Mouse (Mus musculus) ES-E14 (cell line): Measurements from ENCODE around the gene Abcf2. TPM values are rescaled to one million over a fixed set of nuclear protein-coding genes. Genes with fewer than 3 reads are reported as not detected.

Experiments
- DNase-seq: peaks from one replicate; pipeline ENCODE4 v3.0.0-alpha.2; 2013; ENCODE audit warnings: low read depth, low spot score
- H3K27ac ChIP-seq: 2 replicates; pipeline ENCODE4 v1.5.1; 2012; ENCODE audit warnings: low read depth, mild to moderate bottlenecking, low read length, moderate library complexity, mixed read lengths; ENCODE audit not compliant: poor library complexity, insufficient read depth, severe bottlenecking
- H3K36me3 ChIP-seq: 2 replicates; pipeline ENCODE4 v1.6.1; 2012; ENCODE audit warnings: mild to moderate bottlenecking, low read length, moderate library complexity, mixed read lengths; ENCODE audit not compliant: control insufficient read depth, poor library complexity, insufficient read depth, severe bottlenecking
- H3K4me1 ChIP-seq, 2 experiments: fragments of 150-350 bp in 1 of 2; sonication (generic) in 1 of 2; 2 replicates each; pipeline ENCODE4 v1.6.1; 2012; ENCODE audit warnings: low read length in 2 of 2, mild to moderate bottlenecking in 1 of 2, mixed read lengths in 1 of 2; ENCODE audit not compliant: control insufficient read depth in 2 of 2, insufficient read depth in 2 of 2, poor library complexity in 1 of 2
- H3K4me3 ChIP-seq, 2 experiments: fragments of 150-350 bp in 1 of 2; sonication (generic) in 1 of 2; 2 replicates each; pipeline ENCODE4 v1.5.1; 2012; ENCODE audit warnings: low read length in 2 of 2, low read depth in 1 of 2, mild to moderate bottlenecking in 1 of 2, mixed read lengths in 1 of 2; ENCODE audit not compliant: insufficient read depth in 1 of 2, poor library complexity in 1 of 2, severe bottlenecking in 1 of 2
- H3K9ac ChIP-seq: 2 replicates; pipeline ENCODE4 v1.6.1; 2012; ENCODE audit warnings: low read depth, mild to moderate bottlenecking, low read length, mixed read lengths; ENCODE audit not compliant: poor library complexity, insufficient read depth, severe bottlenecking
- H3K9me3 ChIP-seq: fragments of 150-350 bp; sonication (generic); 2 replicates; pipeline ENCODE4 v1.6.1; 2012; ENCODE audit warnings: low read depth, mild to moderate bottlenecking, low read length; ENCODE audit not compliant: control insufficient read depth, insufficient read depth
- CHD2 ChIP-seq: IDR thresholded peaks from 2 replicates; pipeline ENCODE4 v1.6.1; 2014; ENCODE audit warnings: mild to moderate bottlenecking, low read depth, low read length, inconsistent platforms
- HCFC1 ChIP-seq: IDR thresholded peaks from 2 replicates; pipeline ENCODE4 v1.6.1; 2012; ENCODE audit warnings: low read length, inconsistent platforms, borderline replicate concordance; ENCODE audit not compliant: insufficient read depth
- MAFK ChIP-seq: IDR thresholded peaks from 2 replicates; pipeline ENCODE4 v1.6.1; 2014; ENCODE audit warnings: mild to moderate bottlenecking, low read depth, low read length, inconsistent platforms; ENCODE audit not compliant: insufficient read depth
- ZC3H11A ChIP-seq: IDR thresholded peaks from 2 replicates; pipeline ENCODE4 v1.6.1; 2012; ENCODE audit warnings: low read depth, mild to moderate bottlenecking, inconsistent platforms, low read length, borderline replicate concordance
- ZNF384 ChIP-seq: IDR thresholded peaks from 2 replicates; pipeline ENCODE4 v1.6.1; 2012; ENCODE audit warnings: low read depth, low read length, inconsistent platforms
- in situ Hi-C, 2 experiments: fragments of 600-800 bp; cut with MboI; formaldehyde crosslinking; loops; one replicate each; pipeline ENCODE4 v1.15.1; 2025; ENCODE audit warnings: low sequenced_read_pairs in 2 of 2, inconsistent platforms in 1 of 2; ENCODE audit not compliant: unreplicated experiment in 2 of 2
- total RNA-seq: library from RNA; depleted of rRNA; stranded (reverse); fragments of 300-350 nt; gene quantifications from 2 replicates; pipeline ENCODE4 v1.2.3, GENCODE M21; 2012

Gene Abcf2
- total RNA-seq, 1 experiment, result 171 TPM

DNA sequence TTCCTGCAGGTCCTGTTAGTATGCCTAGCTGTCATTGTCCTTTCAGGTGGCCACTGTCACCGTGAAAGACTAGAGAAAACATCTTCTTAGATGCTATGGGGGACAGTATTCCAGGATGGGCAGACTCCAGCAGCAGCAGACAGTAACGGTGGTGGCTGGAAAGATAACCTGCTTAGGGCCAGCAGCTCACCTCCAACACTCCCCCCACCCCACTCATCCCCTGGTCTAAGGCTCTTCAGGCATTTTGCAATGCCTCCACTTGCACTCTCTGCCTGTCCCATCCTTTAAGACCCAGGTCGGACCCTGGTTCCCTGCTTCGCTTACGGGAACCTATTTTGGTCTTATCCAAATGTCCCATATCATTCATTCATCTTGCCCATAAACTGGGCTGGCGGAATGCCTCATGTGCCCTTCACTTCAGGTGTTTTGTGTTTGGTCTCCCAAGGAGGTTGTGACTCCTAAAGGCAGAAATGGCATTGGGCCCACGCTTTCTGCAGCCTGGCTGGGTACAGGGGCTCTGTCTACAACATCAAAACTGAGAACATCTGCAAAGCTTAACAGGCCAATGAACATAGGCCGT lies 26.3 kb upstream of the Abcf2 start:
- Histone ChIP-seq H3K9me3 (no peaks in the 10 kb centered on the region), H3K4me3 (no peak overlapping the region), H3K9ac (no peak overlapping the region), H3K4me1 (peaks cover 0 to 8% of the 10 kb centered on the region in 2 experiments; a peak in 1 of 4 replicates), H3K27ac (no peak overlapping the region), H3K36me3 (no peaks in the 10 kb centered on the region)
- in situ Hi-C loops, result no loop called here
- TF ChIP-seq ZC3H11A (no peak), MAFK (no peak), HCFC1 (no peak)
- DNase-seq, result no peak

DNA sequence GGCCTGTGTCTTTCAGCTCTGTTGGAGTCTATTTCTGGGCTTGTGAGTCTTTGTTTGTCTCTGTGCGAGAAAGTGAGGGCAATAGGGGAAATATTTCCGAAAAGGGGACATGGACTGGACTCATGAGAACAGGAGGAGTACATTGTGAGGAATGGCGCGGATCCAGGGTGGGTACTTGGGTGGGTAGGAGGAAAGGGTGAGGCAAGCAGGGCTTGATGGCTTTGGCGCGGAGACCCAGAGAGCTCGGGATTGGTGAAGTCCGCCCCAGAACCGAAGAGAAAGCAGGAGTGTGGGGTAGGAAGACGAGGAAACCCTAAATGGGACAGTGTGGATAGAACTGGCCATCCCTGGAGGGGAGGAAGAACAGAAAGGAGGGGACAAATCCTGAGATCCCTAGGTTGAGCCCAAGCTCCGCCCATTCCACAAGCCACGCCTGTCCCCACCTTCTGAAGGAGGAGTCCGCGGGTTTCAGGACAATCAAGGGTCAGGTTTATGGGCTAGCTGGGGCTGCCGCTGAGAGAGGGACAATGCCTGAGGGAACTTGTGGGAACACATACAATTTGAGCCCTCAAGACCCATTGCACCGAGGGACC lies 25.6 kb upstream of the Abcf2 start:
- Histone ChIP-seq H3K4me1 (peaks cover under 1 to 11% of the 10 kb centered on the region in 2 experiments; a peak in 1 of 4 replicates), H3K36me3 (no peaks in the 10 kb centered on the region), H3K4me3 (peak overlapping the region; percentile 66 to 67), H3K9me3 (no peaks in the 10 kb centered on the region), H3K9ac (no peak overlapping the region), H3K27ac (no peak overlapping the region)
- TF ChIP-seq CHD2 (no peak), ZC3H11A (no peak), HCFC1 (no peak), ZNF384 (no peak), MAFK (no peak)
- no peak for DNase-seq
- in situ Hi-C loops, result no loop called here

GRCm38 (mm10) chr5:24601911-24602750 lies 24.9 kb upstream of the Abcf2 start:
- Histone ChIP-seq H3K36me3 (no peaks in the 10 kb centered on the region), H3K4me1 (peaks cover 4 to 13% of the 10 kb centered on the region in 2 experiments; a peak in 3 of 4 replicates), H3K9me3 (no peaks in the 10 kb centered on the region), H3K27ac (no peak overlapping the region), H3K9ac (peak overlapping the region; percentile 68), H3K4me3 (peak overlapping the region; percentile 66 to 67)
- TF ChIP-seq HCFC1, result no peak; the same call in 1 of the 2 replicates
- no peak for TF ChIP-seq CHD2
- TF ChIP-seq ZNF384, result no peak
- no peak for TF ChIP-seq ZC3H11A
- no peak for TF ChIP-seq MAFK
- in situ Hi-C loops, result no loop called here
- DNase-seq, result no peak

DNA sequence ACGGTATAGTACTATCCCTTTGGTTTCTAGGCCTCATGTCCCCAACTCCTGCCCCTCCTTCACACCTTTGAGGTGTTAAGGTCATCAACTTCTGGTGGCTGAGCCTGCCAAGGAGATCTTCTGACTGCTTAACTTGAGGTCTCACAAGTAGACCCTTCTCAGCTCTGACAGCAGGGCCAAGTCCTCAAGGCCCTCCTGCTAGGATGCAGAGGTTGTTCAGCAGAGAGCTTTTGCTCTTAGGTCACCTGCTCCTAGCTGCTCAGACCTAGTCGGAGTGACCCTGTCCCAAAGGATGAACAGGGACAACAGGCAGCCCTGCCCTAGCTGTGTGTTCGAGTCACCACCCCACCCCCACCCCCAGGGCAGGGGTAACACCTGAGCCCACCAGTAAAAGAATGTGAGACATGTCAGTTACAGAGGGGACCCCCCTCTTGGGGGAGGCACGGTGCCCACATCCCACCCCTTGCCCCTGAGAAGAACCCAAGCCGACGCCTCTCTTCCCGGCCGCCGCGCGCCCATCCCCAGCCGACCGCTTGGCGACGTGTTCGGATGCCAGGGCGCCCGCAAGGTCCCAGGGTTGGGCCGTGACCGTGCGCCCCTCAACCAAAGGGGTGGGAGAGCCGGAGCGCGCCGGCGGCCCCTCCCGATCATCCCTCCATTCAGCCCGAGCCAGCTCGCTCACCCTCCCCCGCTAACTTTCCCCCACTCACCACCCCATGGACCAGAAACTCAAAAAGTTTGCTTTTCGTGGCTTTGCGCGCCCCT lies 24.0 kb upstream of the Abcf2 start:
- in situ Hi-C loops, result no loop called here
- Histone ChIP-seq H3K4me1 (peaks cover 4 to 17% of the 10 kb centered on the region in 2 experiments; a peak in 3 of 4 replicates), H3K27ac (no peak overlapping the region), H3K9me3 (no peaks in the 10 kb centered on the region), H3K9ac (peak overlapping the region; percentile 68), H3K36me3 (no peaks in the 10 kb centered on the region), H3K4me3 (peak overlapping the region; percentile 61 to 67)
- TF ChIP-seq HCFC1, result no peak
- TF ChIP-seq ZNF384, result no peak
- no peak for DNase-seq
